Mouse (Mus musculus): ENCODE results near the gene Shkbp1.
A peak's percentile ranks its signal among the peaks of the same experiment; 100 is the strongest.

Shkbp1 gene

GRCm38 (mm10) chr7:27311651-27312284, 44.1 kb downstream of the Shkbp1 start:
- DNase-seq (ENCODE audit: extremely low read depth, low read depth) = no peak

DNA sequence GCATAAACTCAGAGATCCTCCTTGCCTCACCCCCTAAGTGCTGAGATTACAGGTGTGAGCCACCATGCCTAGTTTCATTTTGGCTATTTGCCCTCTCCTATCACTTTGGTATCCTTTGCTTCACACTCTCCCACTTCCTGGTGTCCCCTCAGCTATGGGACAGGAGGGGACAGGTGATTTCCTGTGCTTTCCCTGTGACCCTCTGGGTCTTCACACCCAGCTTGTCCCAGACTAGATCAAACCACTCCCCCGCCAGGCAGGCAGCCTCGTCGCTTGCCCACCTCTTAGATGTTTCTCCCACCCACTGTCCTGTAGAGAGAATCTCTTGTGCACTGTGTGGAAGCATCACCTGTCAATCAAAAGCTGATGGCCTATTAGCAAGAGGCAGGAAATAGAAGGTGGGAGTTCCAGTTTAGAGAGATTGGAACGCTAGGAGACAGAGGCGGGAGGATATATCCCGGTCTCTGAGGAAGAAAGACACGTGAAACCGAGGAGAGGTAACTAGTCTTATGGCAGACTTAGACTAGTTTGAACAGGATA, 44.8 kb downstream of the Shkbp1 start:
- DNase-seq (ENCODE audit: extremely low read depth, low read depth) = no peak

GRCm38 (mm10) chr7:27310306-27310705, 45.5 kb downstream of the Shkbp1 start:
- no peak for DNase-seq (ENCODE audit: extremely low read depth, low read depth)

- no peak for DNase-seq (ENCODE audit: extremely low read depth, low read depth)
These were observed 46.0 kb downstream of the Shkbp1 start for GRCm38 (mm10) chr7:27309832-27310231.

DNA sequence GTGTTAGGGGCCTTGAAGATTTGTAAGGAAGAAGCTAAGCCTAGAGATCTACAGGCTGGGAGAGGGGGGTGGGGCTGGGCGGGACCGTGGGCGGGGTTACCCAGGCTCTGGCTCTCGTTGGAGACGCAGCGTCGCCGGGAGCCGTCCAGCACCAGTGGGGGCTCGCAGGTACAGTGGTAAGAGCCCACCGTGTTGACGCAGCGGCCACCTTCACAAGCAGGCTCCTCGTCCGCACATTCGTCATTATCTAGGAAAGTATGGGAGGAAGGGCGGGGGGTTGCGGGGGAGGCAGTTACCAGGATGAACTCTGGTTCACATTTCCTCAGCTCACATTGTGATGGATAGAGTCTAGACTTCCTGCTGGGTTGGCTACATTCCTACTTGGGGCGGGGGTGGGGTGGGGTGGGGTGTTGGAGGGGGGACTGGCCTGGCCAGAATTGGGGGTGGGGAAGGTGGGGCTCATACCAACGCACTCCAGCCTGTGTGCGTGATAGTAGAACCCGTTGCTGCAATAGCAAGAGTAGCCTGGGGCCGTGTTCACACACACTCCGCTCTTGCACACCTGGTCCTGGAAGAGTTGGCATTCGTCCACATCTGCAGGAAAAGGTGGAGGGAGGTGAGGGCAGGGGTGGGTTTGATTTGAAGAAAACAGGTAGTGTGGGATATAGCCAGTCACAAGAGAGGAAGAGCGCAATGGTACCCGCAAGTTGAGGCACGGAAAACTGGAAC, 46.8 kb downstream of the Shkbp1 start:
- DNase-seq (ENCODE audit: extremely low read depth, low read depth) = no peak

DNA sequence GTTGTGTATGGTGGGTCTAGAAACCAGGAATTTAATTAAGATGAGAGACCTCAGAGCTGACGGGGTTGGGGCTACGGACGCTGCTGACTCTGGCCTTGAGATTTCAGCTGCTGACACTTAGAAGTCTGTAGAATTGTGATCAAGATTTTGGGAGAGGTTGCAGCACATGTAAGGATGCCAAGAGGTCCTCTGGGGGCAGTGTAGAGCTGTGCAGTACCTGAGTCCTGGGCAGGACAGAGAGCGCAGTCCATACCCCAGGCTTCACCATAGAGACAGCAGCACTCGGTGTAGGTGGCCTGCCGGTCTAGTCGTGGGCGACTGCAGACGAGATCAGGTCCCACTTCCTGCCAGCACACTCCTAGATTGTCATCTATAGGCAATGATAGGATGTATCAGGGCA, 48.3 kb downstream of the Shkbp1 start:
- no peak for DNase-seq (ENCODE audit: extremely low read depth, low read depth)

DNA sequence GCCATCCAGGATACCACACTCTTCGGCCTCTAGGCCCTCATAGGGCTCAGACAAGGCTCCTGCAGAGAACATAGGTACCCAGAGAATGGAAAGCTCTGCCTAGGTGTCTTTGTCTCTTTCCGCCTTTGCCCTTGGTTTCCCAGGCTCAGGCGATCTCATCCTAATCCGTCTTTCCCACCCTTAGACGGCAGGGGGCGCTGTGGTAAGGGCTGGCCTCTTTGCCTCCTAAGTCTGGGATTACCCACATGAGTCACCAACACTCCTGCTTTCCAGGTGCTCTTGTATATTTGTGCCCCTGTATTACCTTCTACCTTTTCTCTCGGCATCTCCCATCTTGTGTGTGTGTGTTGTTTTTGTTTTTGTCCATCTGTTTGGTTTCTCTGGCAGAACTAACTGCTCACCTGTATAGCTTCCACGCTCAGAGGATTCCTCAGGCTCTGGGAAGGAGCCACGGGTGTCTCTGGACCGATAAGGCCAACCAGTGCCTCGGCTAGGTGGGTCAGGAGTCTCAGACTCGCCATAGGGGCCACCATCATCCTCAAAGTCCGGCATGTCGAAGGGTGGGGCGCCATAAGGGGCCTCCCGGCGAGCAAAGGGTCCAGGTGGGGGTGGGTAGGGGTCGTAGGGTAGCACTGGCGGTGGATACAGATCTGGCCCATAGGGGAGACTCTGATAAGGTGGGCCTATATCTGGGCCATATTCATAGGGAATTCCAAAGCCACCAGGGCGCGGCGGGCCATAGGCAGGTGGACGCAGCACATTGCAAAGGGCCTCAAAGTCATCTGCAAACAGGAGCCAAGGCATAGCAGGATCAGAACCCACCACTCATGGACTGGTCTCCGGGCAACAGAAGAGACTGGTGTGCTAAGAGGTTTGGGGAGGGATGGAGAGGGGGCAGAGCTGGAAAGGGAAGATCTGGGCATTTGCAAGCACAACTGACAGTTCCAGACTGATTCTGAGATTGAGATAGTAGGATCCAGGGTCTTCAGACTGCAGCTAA, 49.4 kb downstream of the Shkbp1 start:
- no peak for DNase-seq (ENCODE audit: extremely low read depth, low read depth)

- DNase-seq (ENCODE audit: extremely low read depth, low read depth) = no peak
These were observed 50.6 kb downstream of the Shkbp1 start for GRCm38 (mm10) chr7:27305091-27305730.

GRCm38 (mm10) chr7:27302172-27302571, 53.6 kb downstream of the Shkbp1 start:
- DNase-seq (ENCODE audit: extremely low read depth, low read depth) = peak; percentile 47

- no peak for DNase-seq (ENCODE audit: extremely low read depth, low read depth)
These were observed 55.0 kb downstream of the Shkbp1 start for GRCm38 (mm10) chr7:27300801-27301200.

DNA sequence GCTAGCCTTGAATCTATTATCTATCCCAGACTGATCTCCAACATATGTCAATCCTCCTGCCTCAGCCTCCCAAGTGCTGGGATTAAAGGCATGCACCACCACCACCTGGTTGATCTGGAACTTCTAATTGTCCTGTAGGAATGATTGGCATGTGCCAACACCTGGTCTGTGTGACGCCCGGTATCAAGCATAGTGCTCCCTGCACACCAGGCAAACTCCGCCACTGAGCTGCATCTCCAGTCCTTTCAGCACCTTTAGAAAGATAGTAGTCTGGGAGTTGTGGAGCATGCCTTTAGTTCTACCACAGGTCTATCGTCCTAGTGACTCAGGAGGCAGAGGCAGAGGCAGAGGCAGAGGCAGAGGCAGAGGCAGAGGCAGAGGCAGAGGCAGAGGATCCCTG, 55.5 kb downstream of the Shkbp1 start:
- DNase-seq (ENCODE audit: extremely low read depth, low read depth) = no peak

- no peak for DNase-seq (ENCODE audit: extremely low read depth, low read depth)
These were observed 57.0 kb downstream of the Shkbp1 start for GRCm38 (mm10) chr7:27298816-27299215.

DNA sequence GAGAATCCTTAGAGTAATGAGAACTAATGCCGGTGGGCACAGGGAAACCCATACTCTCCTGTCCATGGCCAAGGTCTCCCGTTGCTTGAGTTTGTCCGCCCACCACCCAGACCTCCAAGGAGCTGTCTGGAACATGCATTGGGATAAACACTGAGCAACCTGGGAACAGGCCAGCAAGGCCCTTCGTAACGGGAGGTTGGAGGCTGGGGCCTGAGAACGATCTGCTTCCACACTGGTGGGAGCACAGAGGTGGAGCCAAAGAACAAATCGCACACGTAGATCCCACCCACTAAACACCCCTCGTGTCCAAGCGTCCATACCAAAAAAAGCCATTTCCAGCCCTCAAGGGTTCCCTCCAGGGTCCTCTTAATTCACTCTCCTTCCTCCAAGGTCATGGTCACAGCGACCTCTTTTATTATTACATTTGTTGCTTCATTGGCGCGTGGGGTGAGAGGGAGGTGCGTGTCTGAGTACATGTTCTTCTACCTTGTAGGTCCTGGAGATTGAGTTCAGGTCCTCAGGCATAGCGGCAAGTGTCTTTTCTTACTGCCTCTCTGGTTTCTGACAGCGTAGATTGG, 57.7 kb downstream of the Shkbp1 start:
- DNase-seq (ENCODE audit: extremely low read depth, low read depth) = no peak

DNA sequence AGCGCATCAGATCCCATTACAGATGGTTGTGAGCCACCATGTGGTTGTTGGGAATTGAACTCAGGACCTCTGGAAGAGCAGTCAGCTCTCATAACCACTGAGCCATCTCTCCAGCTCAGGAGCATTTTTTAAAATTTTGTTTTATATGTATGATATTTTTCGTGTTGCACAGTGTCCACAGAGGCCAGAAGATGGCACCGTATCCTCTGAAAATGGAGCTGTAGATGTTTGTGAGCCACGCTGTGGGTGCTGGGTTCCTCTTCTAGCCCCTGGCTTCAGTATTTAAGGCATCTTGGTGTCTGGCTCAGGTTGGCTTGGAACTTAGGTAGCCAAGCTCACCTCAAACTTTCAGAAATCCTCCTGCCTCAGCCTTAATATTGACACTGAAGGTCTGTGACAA, 59.3 kb downstream of the Shkbp1 start:
- DNase-seq (ENCODE audit: extremely low read depth, low read depth) = no peak

DNA sequence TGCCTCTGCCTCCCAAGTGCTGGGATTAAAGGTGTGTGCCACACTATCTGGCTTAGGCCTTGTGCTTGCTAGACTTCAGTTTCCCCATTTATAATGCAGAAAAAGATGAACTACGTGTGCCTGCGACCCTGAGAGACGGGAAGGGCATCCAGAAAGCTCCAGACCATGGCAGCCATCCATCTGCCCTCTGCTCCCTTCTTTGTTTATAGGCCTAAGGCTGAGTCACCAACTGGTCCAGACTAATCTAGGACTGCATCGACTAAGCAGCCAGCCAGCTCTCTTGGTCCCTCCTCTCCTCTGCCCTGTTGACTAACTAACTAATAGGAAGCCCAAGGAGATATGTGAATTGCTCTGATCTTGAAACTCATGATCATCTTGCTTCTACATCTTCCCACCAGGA, 59.9 kb downstream of the Shkbp1 start:
- DNase-seq (ENCODE audit: extremely low read depth, low read depth) = no peak

Measured in MEL-GATA-1-ER (cell line).